Mouse (Mus musculus) layer of hippocampus, postnatal 10 days (tissue): Measurements from ENCODE around the gene Ap2b1. TPM values are rescaled to one million over a fixed set of nuclear protein-coding genes. Genes with fewer than 3 reads are reported as not detected.

Experiments used
- DNase-seq, 2 experiments: peaks; one replicate each; pipeline ENCODE4 v3.0.0; 2021; ENCODE audit warnings: low spot score in 2 of 2
- total RNA-seq, 2 experiments: library from RNA; stranded (reverse); gene quantifications; 2 replicates each; pipeline ENCODE4 v1.2.3; 2021

Gene Ap2b1
- total RNA-seq, 2 experiments from 2014 or later, result 337 to 348 TPM

GRCm38 (mm10) chr11:83394802-83395439, 96.1 kb downstream of the Ap2b1 start:
- no peak for DNase-seq

GRCm38 (mm10) chr11:83397626-83398025, 98.8 kb downstream of the Ap2b1 start:
- DNase-seq, result no peak

DNA sequence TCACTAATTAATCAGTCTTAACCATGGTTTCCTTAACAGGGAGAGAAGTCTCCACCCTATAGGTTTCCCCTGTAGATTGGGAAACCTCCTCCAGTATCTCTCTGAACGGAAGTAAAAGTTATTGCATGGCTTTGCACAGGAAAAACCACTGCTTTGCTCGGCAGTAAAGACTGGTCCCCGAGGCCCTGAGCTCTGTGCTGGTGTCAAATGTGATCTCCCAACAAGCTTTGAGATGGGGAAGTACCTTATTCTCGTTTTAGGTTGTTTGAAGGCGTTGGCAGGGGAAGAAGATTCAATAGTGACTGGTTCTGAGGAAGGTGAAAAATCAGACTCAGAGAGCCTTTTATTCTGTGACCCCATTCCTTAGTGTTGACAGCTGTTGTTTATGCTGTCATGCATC, 99.9 kb downstream of the Ap2b1 start:
- no peak for DNase-seq

DNA sequence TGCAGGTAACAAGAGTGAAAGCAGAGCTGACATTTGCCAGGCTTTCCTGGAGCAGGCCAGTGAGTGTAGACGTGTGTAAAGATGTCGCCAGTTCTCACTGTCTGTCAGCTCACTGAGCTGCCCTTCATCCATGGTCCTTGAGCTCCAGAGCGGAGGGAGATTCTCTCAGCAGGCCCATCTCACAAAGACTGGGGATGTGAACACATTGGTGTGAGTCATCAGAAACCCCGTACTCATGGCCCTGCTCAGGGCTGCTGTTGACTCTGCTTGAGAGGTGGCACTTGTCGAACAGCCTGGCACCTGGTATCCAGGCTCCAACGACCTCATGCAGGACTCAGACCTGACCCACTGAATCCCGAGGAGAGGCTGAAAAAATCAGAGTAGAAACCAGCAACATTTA, 105.0 kb downstream of the Ap2b1 start:
- no peak for DNase-seq

GRCm38 (mm10) chr11:83406391-83406790, 107.6 kb downstream of the Ap2b1 start:
- no peak for DNase-seq

GRCm38 (mm10) chr11:83408242-83408641, 109.4 kb downstream of the Ap2b1 start:
- no peak for DNase-seq

GRCm38 (mm10) chr11:83409087-83409754, 110.4 kb downstream of the Ap2b1 start, which contains the start of gene Rasl10b:
Gene Rasl10b, plus strand, starts transcription at chr11:83409137.
- peak; percentile 53 to 67 for DNase-seq

- DNase-seq, result peak in 1 of 2 experiments; percentile 46
Observed at GRCm38 (mm10) chr11:83409792-83410291, 111.0 kb downstream of the Ap2b1 start.

GRCm38 (mm10) chr11:83410510-83410909, 111.7 kb downstream of the Ap2b1 start:
- DNase-seq, result no peak

- peak in 1 of 2 experiments; percentile 61 for DNase-seq
Observed at GRCm38 (mm10) chr11:83417080-83417479, 118.3 kb downstream of the Ap2b1 start.

DNA sequence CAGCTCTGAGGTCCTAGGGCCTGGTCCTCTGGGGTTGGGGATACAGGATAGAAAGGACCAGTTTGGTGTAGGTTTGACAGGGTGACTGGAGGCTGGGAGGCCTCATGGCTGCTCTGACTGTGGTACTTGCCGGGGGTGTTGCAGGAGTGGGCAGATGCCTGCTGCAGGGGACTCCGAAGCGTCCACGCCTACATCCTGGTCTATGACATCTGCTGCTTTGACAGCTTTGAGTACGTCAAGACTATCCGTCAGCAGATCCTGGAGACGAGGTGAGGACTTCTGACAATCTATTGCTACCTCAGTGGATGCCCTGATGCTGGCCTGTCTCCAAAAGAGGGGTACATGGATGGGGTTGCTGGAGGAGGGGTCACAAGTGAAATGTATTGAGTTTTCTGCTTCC, 118.9 kb downstream of the Ap2b1 start:
- DNase-seq, result no peak

GRCm38 (mm10) chr11:83418566-83418965, 119.7 kb downstream of the Ap2b1 start:
- DNase-seq, result peak; percentile 59 to 68

DNA sequence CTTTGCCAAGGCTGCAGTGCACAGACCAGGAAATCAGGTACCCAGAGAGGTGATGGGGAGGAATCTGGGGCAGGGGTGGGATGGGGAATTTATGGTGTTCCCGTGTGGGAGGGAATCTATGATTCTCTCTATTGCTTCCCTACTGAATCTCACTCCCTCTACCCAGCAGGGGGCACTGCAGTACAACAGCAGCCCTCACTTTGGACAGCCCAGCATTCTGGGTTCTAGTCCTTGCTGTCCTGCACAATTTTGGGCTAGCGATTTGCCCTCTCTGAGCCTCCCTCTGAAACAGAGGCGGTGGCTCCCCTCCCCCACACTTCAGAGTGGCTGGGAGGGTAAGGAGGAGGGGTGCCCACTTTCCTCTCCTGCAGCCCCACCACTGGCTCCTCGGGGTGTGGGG, 121.5 kb downstream of the Ap2b1 start:
- peak in 1 of 2 experiments; percentile 58 for DNase-seq

DNA sequence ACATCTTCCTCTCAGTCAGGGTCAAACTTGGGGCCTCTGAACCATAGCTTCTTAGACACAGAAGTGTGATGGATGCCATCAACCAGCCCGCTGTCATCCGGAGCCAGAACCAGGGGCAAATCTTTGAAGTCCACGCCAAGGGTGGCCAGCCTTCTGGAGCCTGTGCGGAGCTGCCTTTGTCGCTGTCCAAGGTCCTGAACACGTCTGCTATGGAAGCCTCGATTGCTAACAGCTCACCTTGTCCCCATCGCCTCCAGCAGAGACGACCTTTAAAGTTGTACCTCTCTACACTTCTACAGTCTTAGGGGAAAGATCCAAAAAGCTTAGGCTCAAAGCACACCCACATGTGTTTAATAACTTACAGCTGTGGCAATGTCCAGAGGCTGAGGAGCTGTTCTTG, 122.5 kb downstream of the Ap2b1 start:
- peak; percentile 56 to 61 for DNase-seq

GRCm38 (mm10) chr11:83424681-83425080, 125.9 kb downstream of the Ap2b1 start:
- DNase-seq, result peak; percentile 85 to 87

DNA sequence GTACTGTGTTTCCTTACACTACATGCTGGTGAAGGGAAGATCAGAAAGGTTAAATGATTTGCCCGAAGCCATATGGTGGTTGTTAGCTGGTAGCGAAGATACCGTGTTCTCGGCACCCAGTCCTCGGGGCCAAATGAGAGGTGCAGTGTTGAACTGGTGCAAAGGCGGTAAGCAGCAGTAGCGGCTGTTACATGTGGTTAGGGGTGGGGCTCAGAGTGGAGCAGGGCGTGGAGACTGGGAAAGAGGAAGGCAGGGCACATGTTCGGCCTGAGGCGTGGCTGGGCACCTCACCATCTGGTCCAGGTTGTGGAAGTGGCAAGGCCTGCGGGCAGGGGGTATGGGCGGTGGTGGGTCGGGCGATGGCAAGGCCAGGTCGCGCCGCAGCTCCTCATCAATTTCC, 128.1 kb downstream of the Ap2b1 start:
- DNase-seq, result no peak

DNA sequence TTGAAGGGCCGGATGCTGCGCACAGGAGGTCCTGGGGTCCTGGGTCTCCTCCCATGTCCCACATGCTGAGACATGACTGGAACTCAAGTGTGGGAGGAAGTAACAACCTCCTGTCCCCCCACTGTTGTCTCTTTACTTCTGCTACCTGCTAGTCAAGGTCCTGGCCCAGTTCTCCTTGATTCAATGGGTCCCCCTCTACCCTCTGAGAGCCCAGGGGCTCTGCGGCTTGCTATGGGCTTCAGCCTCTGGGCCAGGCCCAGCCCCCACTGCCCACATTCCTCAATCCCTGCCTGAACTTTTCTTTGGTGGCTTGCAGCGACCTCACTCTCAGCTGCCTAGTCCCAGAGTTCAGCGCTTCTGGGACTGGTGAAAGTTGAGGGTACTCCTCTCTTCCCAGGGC, 130.5 kb downstream of the Ap2b1 start, which contains the start of gene Gas2l2:
TSS of gene Gas2l2 (minus strand) at position 101 of the 400 bp plus-strand sequence.
- no peak for DNase-seq

DNA sequence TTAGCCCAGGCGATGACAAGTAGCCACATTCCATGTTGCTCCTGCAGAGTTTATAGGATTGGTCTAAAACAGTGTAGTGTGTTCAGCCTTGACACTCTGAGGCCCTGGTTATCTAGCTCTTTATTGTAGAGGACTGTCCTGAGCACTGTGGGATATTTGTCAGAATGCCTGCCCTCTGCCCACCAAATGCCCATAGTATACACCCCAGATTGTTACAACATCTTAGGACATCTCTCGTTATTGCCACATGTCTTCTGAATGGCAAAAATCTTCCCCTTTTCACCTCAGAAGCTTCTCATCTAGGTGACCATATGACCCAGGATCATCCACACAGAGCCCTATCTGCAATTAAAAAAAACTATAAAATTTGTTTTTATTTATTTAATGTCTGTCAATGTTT, 133.7 kb downstream of the Ap2b1 start:
- DNase-seq, result no peak

DNA sequence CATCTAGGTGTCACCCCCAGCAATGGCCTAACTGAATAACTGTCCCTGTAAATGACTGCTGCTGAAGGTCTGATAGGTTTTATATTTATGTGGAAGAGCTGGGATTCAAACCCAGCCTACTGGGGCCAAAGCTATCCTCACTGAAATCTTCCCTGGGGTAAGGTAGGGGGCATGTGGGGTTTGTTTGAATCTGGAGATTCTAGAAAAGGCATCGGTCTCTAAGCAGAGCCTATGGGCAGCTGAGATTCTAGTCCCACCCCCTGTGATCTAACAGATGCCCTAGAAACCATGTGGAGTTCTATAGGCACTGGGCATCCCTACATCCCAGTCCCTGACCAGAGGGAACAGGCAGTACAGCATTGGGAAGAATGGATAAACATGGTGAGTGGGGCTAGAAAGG, 138.6 kb downstream of the Ap2b1 start, which contains the start of gene 1700020L24Rik:
TSS of gene 1700020L24Rik (plus strand) at position 301 of the 400 bp plus-strand sequence.
- DNase-seq, result no peak

- DNase-seq, result no peak
Observed at GRCm38 (mm10) chr11:83439426-83440060, 140.7 kb downstream of the Ap2b1 start.

GRCm38 (mm10) chr11:83440081-83441064, 141.5 kb downstream of the Ap2b1 start:
- peak; percentile 86 to 90 for DNase-seq
